In genomic region chr8:64657517-64657916, GRCm38 (mm10) we compare ENCODE assay signal across 18 mouse cellular contexts. TPM values are rescaled to one million over a fixed set of nuclear protein-coding genes. Genes with fewer than 3 reads are reported as not detected.
DNase-seq lines count a peak whose midpoint lies in the region; ATAC-seq and TF ChIP-seq lines count a peak whose summit lies in the region.
"Had no signal": no experiment of that assay in that cellular context is flagged by ENCODE, and none has a peak within 500 bp of the region (broad histone marks: within the 10 kb centered on the region; RNA-seq: fewer than 3 reads in every experiment).

No protein-coding gene starts in this region.

- H3K4me1 ChIP-seq in cortical plate, adult 2 months (ENCODE audit: control insufficient read depth, insufficient read depth, low read length), result peaks cover 27% of the 10 kb centered on the region
- H3K4me1 ChIP-seq in midbrain, embryonic 11.5 days (ENCODE audit: control insufficient read depth, insufficient read depth, low read length), result peaks cover 24% of the 10 kb centered on the region
- peaks cover 6% of the 10 kb centered on the region for H3K4me1 ChIP-seq in olfactory bulb, adult 2 months (ENCODE audit: control insufficient read depth, insufficient read depth, low read length)
- H3K4me1 ChIP-seq: liver, embryonic 15.5 days had no signal

- no peak for TF ChIP-seq POLR2A in cortical plate, adult 2 months (IDR thresholded peaks at IDR 0.05; ENCODE audit: extremely low read depth, insufficient read depth, low read length)
- no peak for TF ChIP-seq POLR2A in olfactory bulb, adult 2 months (IDR thresholded peaks at IDR 0.05; ENCODE audit: insufficient read depth, low read depth, low read length)

- no peak overlapping the region for H3K9ac ChIP-seq in midbrain, embryonic 11.5 days (ENCODE audit: low read length)
- H3K9ac ChIP-seq: heart, embryonic 13.5 days; hindbrain, embryonic 15.5 days; limb, embryonic 15.5 days; liver, embryonic 15.5 days had no signal

- intact Hi-C loops in left cerebral cortex, adult 2 months (cut with DNase I), result no loop called here
- intact Hi-C loops in left cerebral cortex, postnatal 25 days (cut with DNase I), result no loop called here

- H3K4me2 ChIP-seq in midbrain, embryonic 11.5 days, result peak overlapping the region; percentile 19; the same call in 1 of the 2 replicates
- H3K4me2 ChIP-seq: heart, embryonic 13.5 days; hindbrain, embryonic 15.5 days; limb, embryonic 15.5 days; liver, embryonic 15.5 days had no signal

- no peak for TF ChIP-seq CTCF in left cerebral cortex, adult 2 months (IDR thresholded peaks at IDR 0.05)
- TF ChIP-seq CTCF in cortical plate, adult 2 months (IDR thresholded peaks at IDR 0.05; ENCODE audit: extremely low read depth, insufficient read depth, low read length), result no peak
- TF ChIP-seq CTCF in olfactory bulb, adult 2 months (IDR thresholded peaks at IDR 0.05; ENCODE audit: insufficient read depth, low read depth, low read length), result no peak

- peak; percentile 58 for ATAC-seq in midbrain, embryonic 11.5 days (ENCODE audit: low FRiP score)
- ATAC-seq: intestine, postnatal 0 days had no signal

- peak overlapping the region; percentile 91 for H3K27ac ChIP-seq in left cerebral cortex, adult 2 months
- peak overlapping the region; percentile 49; the same call in 1 of the 2 replicates for H3K27ac ChIP-seq in cortical plate, adult 2 months (ENCODE audit: insufficient read depth, low read length)
- peak overlapping the region; percentile 76 for H3K27ac ChIP-seq in midbrain, embryonic 11.5 days (ENCODE audit: low read depth, low read length)
- H3K27ac ChIP-seq in olfactory bulb, adult 2 months (ENCODE audit: insufficient read depth, low read depth, low read length), result peak overlapping the region; percentile 74
- H3K27ac ChIP-seq: heart, embryonic 13.5 days; kidney, postnatal 0 days; limb, embryonic 15.5 days; liver, embryonic 15.5 days; macrophage had no signal

- no peak for DNase-seq in left cerebral cortex, adult 2 months (ENCODE audit: extremely low spot score in 1 of 2, low spot score in 2 of 2)
- no peak for DNase-seq in left cerebral cortex, postnatal 25 days (ENCODE audit: low spot score in 2 of 2)
- DNase-seq in midbrain, embryonic 11.5 days (ENCODE audit: low spot score, missing footprints), result peak; percentile 90
- DNase-seq in gastrocnemius, adult 18-20 months (ENCODE audit: low spot score), result no peak
- DNase-seq in kidney, adult 11 months, result no peak
- DNase-seq: gastrocnemius, postnatal 14 days; heart, adult 18-20 months; thymus, postnatal 4 days had no signal

- H3K27me3 ChIP-seq in midbrain, embryonic 11.5 days (ENCODE audit: control insufficient read depth, insufficient read depth, low read length), result no peaks in the 10 kb centered on the region
- H3K27me3 ChIP-seq: heart, embryonic 13.5 days; hindbrain, embryonic 15.5 days; limb, embryonic 15.5 days; liver, embryonic 15.5 days had no signal

- H3K9me3 ChIP-seq in midbrain, embryonic 11.5 days (ENCODE audit: control insufficient read depth, low read length), result no peaks in the 10 kb centered on the region
- H3K9me3 ChIP-seq: G1E; heart, embryonic 13.5 days; hindbrain, embryonic 15.5 days; limb, embryonic 15.5 days; liver, embryonic 15.5 days had no signal

- H3K4me3 ChIP-seq in left cerebral cortex, adult 2 months, result no peak overlapping the region
- no peak overlapping the region for H3K4me3 ChIP-seq in cortical plate, adult 2 months (ENCODE audit: insufficient read depth, low read length)
- no peak overlapping the region for H3K4me3 ChIP-seq in midbrain, embryonic 11.5 days (ENCODE audit: low read depth, low read length)
- no peak overlapping the region for H3K4me3 ChIP-seq in olfactory bulb, adult 2 months (ENCODE audit: insufficient read depth, low read depth, low read length)
- H3K4me3 ChIP-seq: heart, embryonic 13.5 days; hindbrain, embryonic 15.5 days; limb, embryonic 15.5 days; liver, embryonic 15.5 days had no signal

- 6% methylated on average over 7 of the region's 7 CpGs for WGBS in midbrain, embryonic 11.5 days
- 38% methylated on average over 7 of the region's 7 CpGs for WGBS in olfactory bulb, adult 2 months

- no peaks in the 10 kb centered on the region for H3K36me3 ChIP-seq in midbrain, embryonic 11.5 days (ENCODE audit: control insufficient read depth, insufficient read depth, low read length)
- H3K36me3 ChIP-seq: G1E; limb, embryonic 15.5 days; liver, embryonic 15.5 days had no signal

RNA-seq across cellular contexts. Expression of gene Cpe, which starts 35.3 kb away (rescaled TPM):
- 1,000 to 10,000 TPM; 1,948 to 2,026 TPM for total RNA-seq in left cerebral cortex, adult 2 months (2021)
- 1,000 to 10,000 TPM; 2,305 to 2,540 TPM for total RNA-seq in left cerebral cortex, postnatal 25 days (2021)
- polyA plus RNA-seq in cortical plate, adult 2 months (2012; rRNA removed), result 1,729 and 1,769 TPM in 2 replicates
- 356 and 390 TPM in 2 replicates for polyA plus RNA-seq in midbrain, embryonic 11.5 days (2014; fragmentation: Nextera tagmentation; extraction: Ambion mirVana)
- 578 and 655 TPM in 2 replicates for polyA plus RNA-seq in olfactory bulb, adult 2 months (2012; ENCODE audit: insufficient read depth, insufficient read length, low replicate concordance, missing spikeins)
- total RNA-seq in gastrocnemius, adult 18-20 months (2021), result 100 to 1,000 TPM; 215 to 272 TPM
- polyA plus RNA-seq: G1E had no signal

Comparison
In these comparisons a context has a peak if more than half of its experiments do, and no peak if none do; other contexts are left out.
1. RNA of gene Cpe, which starts 35.3 kb away (total RNA-seq): 2,305 to 2,540 TPM in left cerebral cortex, postnatal 25 days and 1,948 to 2,026 TPM in left cerebral cortex, adult 2 months; 215 to 272 TPM in gastrocnemius, adult 18-20 months; every median in the first group is over 4 times any median in the second.
2. Peak in every context shown above with its lines, with median percentiles within 50 percentile points of each other: H3K27ac ChIP-seq.